ENCODE assay signal across 21 mouse cellular contexts in the genomic region with DNA sequence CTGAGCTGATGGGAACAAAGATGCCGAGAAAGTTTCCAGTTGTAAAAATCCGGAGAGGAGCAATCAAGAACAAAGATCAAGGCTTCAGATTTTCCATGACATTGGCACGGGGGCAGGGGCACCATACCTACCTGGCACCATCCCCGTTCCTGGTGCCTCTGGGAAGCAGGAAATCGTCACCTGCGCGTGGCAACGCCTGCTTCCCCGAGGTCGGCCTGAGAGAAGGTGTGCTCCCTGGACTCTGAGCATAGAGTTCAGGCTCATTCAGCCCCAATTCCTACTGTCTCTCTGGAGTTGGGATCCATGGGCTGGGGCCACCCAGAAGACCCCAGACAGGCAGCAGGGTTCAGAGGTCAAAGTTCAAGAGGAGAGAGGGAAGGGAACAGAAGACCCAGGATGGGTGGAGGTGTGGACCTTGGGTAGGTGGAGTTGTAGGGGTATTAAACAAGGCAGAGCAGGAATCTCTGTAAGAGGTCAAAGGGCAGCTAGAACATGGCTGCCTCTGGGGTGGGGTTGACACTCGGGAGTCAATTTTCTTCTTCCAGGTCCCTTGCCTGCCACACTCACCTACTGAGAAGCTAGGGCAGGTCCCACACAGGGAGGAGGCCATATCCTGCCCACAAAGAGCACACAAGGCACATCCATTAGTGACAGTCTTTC. TPM values are rescaled to one million over a fixed set of nuclear protein-coding genes. Genes with fewer than 3 reads are reported as not detected.
A peak's percentile ranks its signal among the peaks of the same experiment; 100 is the strongest.
DNase-seq lines count a peak whose midpoint lies in the region; ATAC-seq lines count a peak whose summit lies in the region.
"Had no signal": no experiment of that assay in that cellular context is flagged by ENCODE, and none has a peak within 500 bp of the region (broad histone marks: within the 10 kb centered on the region; RNA-seq: fewer than 3 reads in every experiment).

No protein-coding gene starts in this region.

- 83% methylated on average over 9 of the region's 11 CpGs for WGBS in embryonic facial prominence, embryonic 13.5 days
- 83% methylated on average over 11 of the region's 11 CpGs for WGBS in embryonic facial prominence, embryonic 10.5 days
- WGBS in midbrain, embryonic 11.5 days = 88% methylated on average over 9 of the region's 11 CpGs
- 80% methylated on average over 11 of the region's 11 CpGs for WGBS in midbrain, embryonic 15.5 days
- WGBS in kidney, embryonic 15.5 days = 60% methylated on average over 11 of the region's 11 CpGs

- no peaks in the 10 kb centered on the region for H3K9me3 ChIP-seq in embryonic facial prominence, embryonic 13.5 days
- no peaks in the 10 kb centered on the region for H3K9me3 ChIP-seq in embryonic facial prominence, embryonic 10.5 days
- H3K9me3 ChIP-seq in midbrain, embryonic 11.5 days (ENCODE audit: control insufficient read depth, low read length) = no peaks in the 10 kb centered on the region
- no peaks in the 10 kb centered on the region for H3K9me3 ChIP-seq in midbrain, embryonic 15.5 days
- H3K9me3 ChIP-seq in kidney, embryonic 15.5 days (replicated peaks) = no peaks in the 10 kb centered on the region
- H3K9me3 ChIP-seq: embryonic facial prominence, embryonic 12.5 days; limb, embryonic 15.5 days; liver, embryonic 15.5 days; midbrain, embryonic 12.5 days had no signal

- no peak for DNase-seq in embryonic facial prominence, embryonic 10.5 days (ENCODE audit: low spot score)
- peak; percentile 45 for DNase-seq in midbrain, embryonic 11.5 days (ENCODE audit: low spot score, missing footprints)
- DNase-seq in yolk sac, embryonic 10.5 days (ENCODE audit: low spot score) = peak; percentile 49
- no peak for DNase-seq in spleen, postnatal 4 days (ENCODE audit: low spot score in 2 of 2)
- DNase-seq in embryo, embryonic 11 days = no peak
- DNase-seq: adrenal gland, adult 2 months; cerebellum, adult 8-10 months; gastrocnemius, postnatal 25 days; layer of hippocampus, postnatal 36 days; thymus, postnatal 14 days had no signal

- peak; percentile 20; the same call in 1 of the 2 replicates for ATAC-seq in embryonic facial prominence, embryonic 13.5 days (ENCODE audit: insufficient number of reproducible peaks, insufficient read depth, low FRiP score, low TSS enrichment, low read depth)
- no peak for ATAC-seq in midbrain, embryonic 11.5 days (ENCODE audit: low FRiP score)
- no peak for ATAC-seq in midbrain, embryonic 15.5 days (replicated peaks)
- 0 out of 2 replicates have a peak, but pooled peaks have one; percentile 41 for ATAC-seq in kidney, embryonic 15.5 days (replicated peaks; ENCODE audit: low FRiP score)
- ATAC-seq: forebrain, embryonic 16.5 days; hindbrain, postnatal 0 days had no signal

- no peak overlapping the region for H3K9ac ChIP-seq in embryonic facial prominence, embryonic 13.5 days
- no peak overlapping the region for H3K9ac ChIP-seq in midbrain, embryonic 11.5 days (ENCODE audit: low read length)
- no peak overlapping the region for H3K9ac ChIP-seq in midbrain, embryonic 15.5 days
- no peak overlapping the region for H3K9ac ChIP-seq in kidney, embryonic 15.5 days
- H3K9ac ChIP-seq: embryonic facial prominence, embryonic 12.5 days; limb, embryonic 15.5 days; liver, embryonic 15.5 days; midbrain, embryonic 12.5 days had no signal

- no peaks in the 10 kb centered on the region for H3K27me3 ChIP-seq in embryonic facial prominence, embryonic 13.5 days
- H3K27me3 ChIP-seq in embryonic facial prominence, embryonic 10.5 days (replicated peaks; ENCODE audit: low read depth, poor library complexity, severe bottlenecking) = peaks cover 8% of the 10 kb centered on the region; the same call in 1 of the 2 replicates
- H3K27me3 ChIP-seq in midbrain, embryonic 11.5 days (ENCODE audit: control insufficient read depth, insufficient read depth, low read length) = no peaks in the 10 kb centered on the region
- no peaks in the 10 kb centered on the region for H3K27me3 ChIP-seq in midbrain, embryonic 15.5 days (replicated peaks)
- no peaks in the 10 kb centered on the region for H3K27me3 ChIP-seq in kidney, embryonic 15.5 days
- H3K27me3 ChIP-seq: embryonic facial prominence, embryonic 12.5 days; liver, embryonic 15.5 days; midbrain, embryonic 12.5 days had no signal

- peaks cover 16% of the 10 kb centered on the region for H3K4me1 ChIP-seq in embryonic facial prominence, embryonic 13.5 days
- peaks cover 24% of the 10 kb centered on the region for H3K4me1 ChIP-seq in embryonic facial prominence, embryonic 10.5 days
- H3K4me1 ChIP-seq in midbrain, embryonic 11.5 days (ENCODE audit: control insufficient read depth, insufficient read depth, low read length) = peaks cover 4% of the 10 kb centered on the region; the same call in 1 of the 2 replicates
- H3K4me1 ChIP-seq in midbrain, embryonic 15.5 days = no peaks in the 10 kb centered on the region
- H3K4me1 ChIP-seq in kidney, embryonic 15.5 days = peaks cover 43% of the 10 kb centered on the region
- H3K4me1 ChIP-seq: embryonic facial prominence, embryonic 12.5 days; liver, embryonic 15.5 days had no signal

- no peaks in the 10 kb centered on the region for H3K36me3 ChIP-seq in embryonic facial prominence, embryonic 13.5 days
- no peaks in the 10 kb centered on the region for H3K36me3 ChIP-seq in embryonic facial prominence, embryonic 10.5 days (replicated peaks)
- no peaks in the 10 kb centered on the region for H3K36me3 ChIP-seq in midbrain, embryonic 11.5 days (ENCODE audit: control insufficient read depth, insufficient read depth, low read length)
- no peaks in the 10 kb centered on the region for H3K36me3 ChIP-seq in midbrain, embryonic 15.5 days (replicated peaks)
- no peaks in the 10 kb centered on the region for H3K36me3 ChIP-seq in kidney, embryonic 15.5 days
- H3K36me3 ChIP-seq: embryonic facial prominence, embryonic 12.5 days; limb, embryonic 15.5 days; liver, embryonic 15.5 days; midbrain, embryonic 12.5 days had no signal

- H3K4me3 ChIP-seq in embryonic facial prominence, embryonic 13.5 days = no peak overlapping the region
- no peak overlapping the region for H3K4me3 ChIP-seq in embryonic facial prominence, embryonic 10.5 days
- H3K4me3 ChIP-seq in midbrain, embryonic 11.5 days (ENCODE audit: low read depth, low read length) = no peak overlapping the region
- H3K4me3 ChIP-seq in midbrain, embryonic 15.5 days = no peak overlapping the region
- H3K4me3 ChIP-seq in kidney, embryonic 15.5 days (replicated peaks) = no peak overlapping the region
- H3K4me3 ChIP-seq: embryonic facial prominence, embryonic 12.5 days; layer of hippocampus, adult 2 months; limb, embryonic 15.5 days; liver, embryonic 15.5 days; midbrain, embryonic 12.5 days had no signal

- H3K27ac ChIP-seq in embryonic facial prominence, embryonic 13.5 days = no peak overlapping the region
- no peak overlapping the region for H3K27ac ChIP-seq in embryonic facial prominence, embryonic 10.5 days (replicated peaks)
- H3K27ac ChIP-seq in midbrain, embryonic 11.5 days (ENCODE audit: low read depth, low read length) = no peak overlapping the region
- no peak overlapping the region for H3K27ac ChIP-seq in midbrain, embryonic 15.5 days
- peak overlapping the region; percentile 49; the same call in 1 of the 2 replicates for H3K27ac ChIP-seq in kidney, embryonic 15.5 days
- H3K27ac ChIP-seq: embryonic facial prominence, embryonic 12.5 days; hindbrain, postnatal 0 days; layer of hippocampus, adult 2 months; limb, embryonic 15.5 days; liver, embryonic 15.5 days; midbrain, embryonic 12.5 days had no signal

- no peak overlapping the region for H3K4me2 ChIP-seq in embryonic facial prominence, embryonic 13.5 days
- no peak overlapping the region for H3K4me2 ChIP-seq in midbrain, embryonic 11.5 days
- no peak overlapping the region for H3K4me2 ChIP-seq in midbrain, embryonic 15.5 days
- no peak overlapping the region for H3K4me2 ChIP-seq in kidney, embryonic 15.5 days
- H3K4me2 ChIP-seq: embryonic facial prominence, embryonic 12.5 days; heart, embryonic 11.5 days; limb, embryonic 15.5 days; liver, embryonic 15.5 days; midbrain, embryonic 12.5 days had no signal

RNA-seq across cellular contexts. Expression of gene Tmem106c, which starts 18.2 kb away (rescaled TPM):
- polyA plus RNA-seq in embryonic facial prominence, embryonic 13.5 days (2015; fragmentation: Nextera tagmentation; extraction: Ambion mirVana) = 37.8 and 38.7 TPM in 2 replicates
- 36.0 and 38.1 TPM in 2 replicates for polyA plus RNA-seq in embryonic facial prominence, embryonic 10.5 days (2016; fragmentation: Nextera tagmentation; extraction: Ambion mirVana)
- polyA plus RNA-seq in midbrain, embryonic 11.5 days (2014; fragmentation: Nextera tagmentation; extraction: Ambion mirVana) = 60.4 and 62.7 TPM in 2 replicates
- 56.2 and 58.9 TPM in 2 replicates for polyA plus RNA-seq in midbrain, embryonic 15.5 days (2015; fragmentation: Nextera tagmentation; extraction: Ambion mirVana)
- 46.5 and 51.7 TPM in 2 replicates for polyA plus RNA-seq in kidney, embryonic 15.5 days (2015; fragmentation: Nextera tagmentation; extraction: Ambion mirVana)

RNA-seq across cellular contexts. Expression of gene Vdr, which starts 35.4 kb away (rescaled TPM):
- 2.3 and 2.8 TPM in 2 replicates for polyA plus RNA-seq in embryonic facial prominence, embryonic 13.5 days (2015; fragmentation: Nextera tagmentation; extraction: Ambion mirVana)
- polyA plus RNA-seq in embryonic facial prominence, embryonic 10.5 days (2016; fragmentation: Nextera tagmentation; extraction: Ambion mirVana) = 0.59 and 0.82 TPM in 2 replicates
- 0.10 and 0.38 TPM in 2 replicates for polyA plus RNA-seq in midbrain, embryonic 11.5 days (2014; fragmentation: Nextera tagmentation; extraction: Ambion mirVana)
- polyA plus RNA-seq in midbrain, embryonic 15.5 days (2015; fragmentation: Nextera tagmentation; extraction: Ambion mirVana) = 0.08 and 0.10 TPM in 2 replicates
- 6.5 and 7.2 TPM in 2 replicates for polyA plus RNA-seq in kidney, embryonic 15.5 days (2015; fragmentation: Nextera tagmentation; extraction: Ambion mirVana)
- polyA plus RNA-seq: forebrain, embryonic 16.5 days had no signal

RNA-seq across cellular contexts. Expression of gene Col2a1, which starts 58.7 kb away (rescaled TPM):
- 306 and 385 TPM in 2 replicates for polyA plus RNA-seq in embryonic facial prominence, embryonic 13.5 days (2015; fragmentation: Nextera tagmentation; extraction: Ambion mirVana)
- polyA plus RNA-seq in embryonic facial prominence, embryonic 10.5 days (2016; fragmentation: Nextera tagmentation; extraction: Ambion mirVana) = 271 and 282 TPM in 2 replicates
- 94.5 and 94.6 TPM in 2 replicates for polyA plus RNA-seq in midbrain, embryonic 11.5 days (2014; fragmentation: Nextera tagmentation; extraction: Ambion mirVana)
- 34.7 and 35.7 TPM in 2 replicates for polyA plus RNA-seq in midbrain, embryonic 15.5 days (2015; fragmentation: Nextera tagmentation; extraction: Ambion mirVana)
- 18.9 and 27.0 TPM in 2 replicates for polyA plus RNA-seq in kidney, embryonic 15.5 days (2015; fragmentation: Nextera tagmentation; extraction: Ambion mirVana)

Comparison
In these comparisons a context has a peak if more than half of its experiments do, and no peak if none do; other contexts are left out.
1. ATAC-seq: peak in embryonic facial prominence, embryonic 13.5 days (single experiment) and kidney, embryonic 15.5 days (single experiment); none in midbrain, embryonic 11.5 days (single experiment) and midbrain, embryonic 15.5 days (single experiment).
2. DNase-seq: peak in midbrain, embryonic 11.5 days (single experiment) and yolk sac, embryonic 10.5 days (single experiment); none in embryonic facial prominence, embryonic 10.5 days (single experiment), spleen, postnatal 4 days (0 of 2) and embryo, embryonic 11 days (single experiment).